Mouse (Mus musculus): ENCODE measurements at regions not wholly inside any gene's neighbourhood (a gene's known extent, or its start where the extent isn't known, plus 50 kb on each side); places are given as distances from the start of the nearest gene placed in this dataset.
A peak's percentile ranks its signal among the peaks of the same experiment; 100 is the strongest.

DNA sequence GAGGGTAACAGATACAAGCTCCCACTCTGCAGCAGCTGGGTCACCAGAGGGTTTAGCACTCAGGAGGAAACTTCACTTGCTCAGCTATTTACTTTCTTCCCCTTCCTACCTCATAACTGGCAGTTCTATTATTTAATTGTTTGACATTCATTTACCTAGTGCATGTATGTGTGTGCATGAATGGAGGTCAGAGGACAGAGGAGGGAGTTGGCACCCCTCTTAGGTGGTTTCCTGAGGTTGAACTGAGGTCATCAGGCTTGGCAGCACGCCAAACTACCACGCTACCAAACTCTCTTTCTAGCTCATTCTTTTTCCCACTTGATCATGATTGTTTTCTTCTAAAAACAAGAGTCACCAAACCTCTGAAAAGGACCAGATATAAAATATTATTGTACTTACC is 202.4 kb upstream of the Krr1 start:
- Histone ChIP-seq H3K4me3 (ENCODE audit: low read length) (no peak overlapping the region), H3K27me3 (ENCODE audit: control insufficient read depth, insufficient read depth, low read depth, low read length) (no peaks in the 10 kb centered on the region), H3K4me2 (ENCODE audit: low read depth, low read length) (no peak overlapping the region), H3K4me1 (replicated peaks; ENCODE audit: control insufficient read depth, insufficient read depth, low read length) (peaks cover 18% of the 10 kb centered on the region), H3K27ac (ENCODE audit: low read length) (no peak overlapping the region; the same call in 1 of the 2 replicates), H3K36me3 (ENCODE audit: control insufficient read depth, insufficient read depth, low read length) (no peaks in the 10 kb centered on the region), H3K9me3 (ENCODE audit: control insufficient read depth, low read length) (no peaks in the 10 kb centered on the region), H3K9ac (ENCODE audit: low read length) (no peak overlapping the region)
- 26% methylated on average over 2 of the region's 2 CpGs for WGBS
- no peak for ATAC-seq (ENCODE audit: low read depth)

DNA sequence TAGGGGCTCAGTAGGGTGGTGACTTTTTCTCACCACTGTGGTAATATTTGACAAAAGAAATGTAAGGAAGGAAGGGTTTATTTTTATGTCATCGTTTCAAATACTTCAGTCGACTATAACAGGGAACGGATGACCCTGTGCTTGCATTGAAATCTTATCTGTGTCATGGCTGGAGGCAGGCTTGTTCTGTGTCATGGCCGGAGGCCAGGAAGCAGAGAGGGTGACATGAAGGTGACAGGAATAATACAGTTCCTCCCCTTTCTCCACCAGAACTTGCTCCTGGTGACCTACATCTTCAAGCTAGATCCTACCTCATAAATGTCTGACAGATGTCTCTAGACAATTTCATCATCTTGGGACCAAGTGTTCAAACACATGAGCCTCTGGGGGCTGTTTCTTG is 201.5 kb upstream of the Krr1 start:
- peaks cover 18% of the 10 kb centered on the region for H3K4me1 ChIP-seq (replicated peaks; ENCODE audit: control insufficient read depth, insufficient read depth, low read length)
- no peak overlapping the region for H3K27ac ChIP-seq (ENCODE audit: low read length)
- ATAC-seq (ENCODE audit: low read depth): no peak

DNA sequence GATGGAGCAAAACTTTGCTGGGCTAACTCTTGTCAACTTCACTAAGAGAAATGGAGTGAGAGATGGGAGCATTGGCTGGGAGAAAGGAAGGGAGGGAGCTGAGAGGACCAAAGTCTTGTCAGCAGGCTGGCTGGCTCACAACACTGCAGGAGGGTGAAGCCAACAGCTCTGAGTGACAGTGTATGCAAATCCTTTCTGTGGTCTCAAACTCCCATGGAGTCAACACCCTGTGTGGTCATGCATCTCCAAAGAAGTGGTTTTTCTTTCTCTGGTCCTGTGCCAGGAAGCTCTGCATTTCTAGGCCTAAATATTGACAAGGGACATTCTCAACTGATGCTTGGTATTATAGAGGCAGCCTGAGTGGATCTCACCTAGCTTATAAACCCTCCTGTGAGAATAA is 194.9 kb upstream of the Krr1 start:
- ATAC-seq (ENCODE audit: low read depth): peak; percentile 68

More for the DNA sequence above, 201.5 kb upstream of the Krr1 start:
- WGBS: 41% methylated on average over 4 of the region's 4 CpGs
- Histone ChIP-seq H3K36me3 (ENCODE audit: control insufficient read depth, insufficient read depth, low read length) (no peaks in the 10 kb centered on the region), H3K27me3 (ENCODE audit: control insufficient read depth, insufficient read depth, low read depth, low read length) (no peaks in the 10 kb centered on the region), H3K4me3 (ENCODE audit: low read length) (no peak overlapping the region), H3K9ac (ENCODE audit: low read length) (no peak overlapping the region), H3K9me3 (ENCODE audit: control insufficient read depth, low read length) (no peaks in the 10 kb centered on the region), H3K4me2 (ENCODE audit: low read depth, low read length) (no peak overlapping the region)

DNA sequence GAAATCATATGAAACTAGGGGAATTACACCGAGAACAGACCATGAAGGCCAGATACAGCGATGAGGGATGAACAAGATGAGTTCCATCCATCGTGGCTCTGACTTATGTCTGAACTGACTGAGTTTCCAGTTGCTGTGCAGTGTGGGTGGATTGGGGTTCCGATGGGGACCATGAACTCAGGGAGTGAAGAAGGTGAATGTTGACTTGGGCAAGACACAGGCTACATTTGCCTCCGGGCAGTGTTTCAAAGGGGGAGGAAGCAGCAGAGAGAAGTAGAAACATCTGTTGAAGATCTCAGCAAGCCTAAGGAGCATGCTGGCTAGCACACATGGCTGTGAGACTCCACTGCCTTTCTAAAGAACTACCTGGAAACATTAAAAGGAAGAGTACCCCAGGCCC is 194.4 kb upstream of the Krr1 start:
- Histone ChIP-seq H3K27ac (ENCODE audit: low read length) (no peak overlapping the region; the same call in 1 of the 2 replicates), H3K36me3 (ENCODE audit: control insufficient read depth, insufficient read depth, low read length) (no peaks in the 10 kb centered on the region), H3K27me3 (ENCODE audit: control insufficient read depth, insufficient read depth, low read depth, low read length) (no peaks in the 10 kb centered on the region), H3K9ac (ENCODE audit: low read length) (no peak overlapping the region), H3K4me1 (replicated peaks; ENCODE audit: control insufficient read depth, insufficient read depth, low read length) (peaks cover 4% of the 10 kb centered on the region; the same call in 1 of the 2 replicates), H3K9me3 (ENCODE audit: control insufficient read depth, low read length) (no peaks in the 10 kb centered on the region), H3K4me3 (ENCODE audit: low read length) (no peak overlapping the region), H3K4me2 (ENCODE audit: low read depth, low read length) (no peak overlapping the region)
- WGBS: 75% methylated on average over 5 of the region's 5 CpGs
- no peak for ATAC-seq (ENCODE audit: low read depth)

More for the DNA sequence above, 194.9 kb upstream of the Krr1 start:
- Histone ChIP-seq H3K4me2 (ENCODE audit: low read depth, low read length) (no peak overlapping the region), H3K4me3 (ENCODE audit: low read length) (no peak overlapping the region), H3K9ac (ENCODE audit: low read length) (no peak overlapping the region), H3K4me1 (replicated peaks; ENCODE audit: control insufficient read depth, insufficient read depth, low read length) (peaks cover 4% of the 10 kb centered on the region; the same call in 1 of the 2 replicates), H3K27me3 (ENCODE audit: control insufficient read depth, insufficient read depth, low read depth, low read length) (no peaks in the 10 kb centered on the region), H3K9me3 (ENCODE audit: control insufficient read depth, low read length) (no peaks in the 10 kb centered on the region), H3K36me3 (ENCODE audit: control insufficient read depth, insufficient read depth, low read length) (no peaks in the 10 kb centered on the region), H3K27ac (ENCODE audit: low read length) (no peak overlapping the region)

DNA sequence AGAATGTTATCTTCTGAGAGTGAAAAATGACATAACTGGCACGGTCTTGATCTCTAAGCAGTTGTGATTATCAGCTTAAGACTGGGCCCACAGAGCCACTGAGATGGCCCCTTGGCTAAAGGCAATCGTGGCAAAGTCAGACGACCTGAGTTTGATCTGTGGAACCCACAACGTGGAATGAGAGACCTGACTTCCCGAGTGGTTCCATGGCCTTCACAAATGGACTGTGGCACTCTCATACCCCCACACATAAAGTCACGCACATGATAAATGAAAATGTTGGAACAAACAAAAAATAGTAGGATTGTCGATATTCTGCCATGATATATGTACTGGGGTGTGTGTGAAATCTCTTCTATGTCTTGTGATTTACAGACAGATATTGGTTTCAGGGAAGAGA is 192.5 kb upstream of the Krr1 start:
- Histone ChIP-seq H3K4me1 (replicated peaks; ENCODE audit: control insufficient read depth, insufficient read depth, low read length) (peaks cover 7% of the 10 kb centered on the region; the same call in 1 of the 2 replicates), H3K4me2 (ENCODE audit: low read depth, low read length) (no peak overlapping the region), H3K36me3 (ENCODE audit: control insufficient read depth, insufficient read depth, low read length) (no peaks in the 10 kb centered on the region), H3K9ac (ENCODE audit: low read length) (no peak overlapping the region), H3K27ac (ENCODE audit: low read length) (no peak overlapping the region), H3K4me3 (ENCODE audit: low read length) (no peak overlapping the region), H3K9me3 (ENCODE audit: control insufficient read depth, low read length) (no peaks in the 10 kb centered on the region), H3K27me3 (ENCODE audit: control insufficient read depth, insufficient read depth, low read depth, low read length) (no peaks in the 10 kb centered on the region)
- no peak for ATAC-seq (ENCODE audit: low read depth)
- WGBS: 88% methylated on average over 7 of the region's 7 CpGs

DNA sequence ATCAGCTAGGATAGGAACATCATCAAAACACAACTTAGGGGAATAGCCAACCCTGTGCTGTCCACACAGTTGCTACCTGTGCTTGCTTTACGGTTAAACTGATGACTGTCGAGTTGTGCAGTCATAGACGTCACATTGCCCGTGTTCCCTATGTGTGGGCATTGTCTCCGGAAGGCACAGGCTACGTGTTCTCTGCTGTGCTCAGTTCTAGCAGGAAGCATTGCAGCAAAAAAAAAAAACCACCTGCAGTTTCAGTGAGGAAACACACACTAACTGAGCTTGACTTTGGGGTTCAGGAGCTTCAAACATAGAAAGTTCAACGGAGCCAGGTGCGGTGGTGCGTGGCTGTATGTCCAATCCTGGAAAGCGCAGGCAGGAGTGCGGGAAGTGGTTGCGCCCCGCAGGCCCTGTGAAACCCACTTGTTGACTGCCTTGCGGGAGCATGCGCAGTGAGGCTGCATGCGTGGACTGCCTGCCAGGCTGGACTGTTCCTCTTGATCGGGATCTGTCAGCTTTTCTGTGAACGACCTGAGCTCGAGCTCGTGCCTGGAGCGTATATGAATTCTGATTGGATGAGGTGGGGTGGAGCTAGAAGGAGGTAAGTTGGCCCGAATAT is 190.2 kb upstream of the Krr1 start:
- Histone ChIP-seq H3K27ac (ENCODE audit: low read length) (no peak overlapping the region), H3K9ac (ENCODE audit: low read length) (no peak overlapping the region), H3K27me3 (ENCODE audit: control insufficient read depth, insufficient read depth, low read depth, low read length) (no peaks in the 10 kb centered on the region), H3K4me1 (replicated peaks; ENCODE audit: control insufficient read depth, insufficient read depth, low read length) (peaks cover 7% of the 10 kb centered on the region; the same call in 1 of the 2 replicates), H3K4me3 (ENCODE audit: low read length) (no peak overlapping the region), H3K9me3 (ENCODE audit: control insufficient read depth, low read length) (no peaks in the 10 kb centered on the region), H3K36me3 (ENCODE audit: control insufficient read depth, insufficient read depth, low read length) (no peaks in the 10 kb centered on the region), H3K4me2 (ENCODE audit: low read depth, low read length) (no peak overlapping the region)
- no peak for ATAC-seq (ENCODE audit: low read depth)
- 80% methylated on average over 22 of the region's 22 CpGs for WGBS

DNA sequence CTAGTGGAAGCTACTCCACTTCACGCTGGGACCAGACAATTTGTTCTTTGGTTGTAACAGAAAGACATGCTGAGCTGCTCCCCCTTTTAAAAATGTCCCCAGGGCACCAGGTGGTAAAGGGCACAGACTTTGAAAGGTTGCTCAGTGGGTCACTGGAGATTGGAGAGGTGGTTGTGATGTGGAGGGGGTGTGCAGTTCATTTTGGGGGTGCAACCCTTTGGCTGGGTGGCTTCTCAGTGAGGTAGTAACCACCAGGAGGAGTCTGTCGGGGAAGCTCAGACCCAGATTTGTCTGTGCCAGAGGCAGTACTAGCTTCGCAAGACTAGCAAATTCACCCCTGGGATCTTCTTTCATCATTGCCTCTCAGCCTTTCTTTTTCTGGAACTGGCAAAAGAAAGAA is 189.0 kb upstream of the Krr1 start:
- H3K9ac ChIP-seq (ENCODE audit: low read length): no peak overlapping the region
- H3K27ac ChIP-seq (ENCODE audit: low read length): peak overlapping the region; percentile 41
- H3K4me3 ChIP-seq (ENCODE audit: low read length): no peak overlapping the region
- no peak overlapping the region for H3K4me2 ChIP-seq (ENCODE audit: low read depth, low read length)
- H3K9me3 ChIP-seq (ENCODE audit: control insufficient read depth, low read length): no peaks in the 10 kb centered on the region
- peaks cover 3% of the 10 kb centered on the region; the same call in 1 of the 2 replicates for H3K4me1 ChIP-seq (replicated peaks; ENCODE audit: control insufficient read depth, insufficient read depth, low read length)
- H3K36me3 ChIP-seq (ENCODE audit: control insufficient read depth, insufficient read depth, low read length): no peaks in the 10 kb centered on the region
- ATAC-seq (ENCODE audit: low read depth): peak; percentile 24
- no peaks in the 10 kb centered on the region for H3K27me3 ChIP-seq (ENCODE audit: control insufficient read depth, insufficient read depth, low read depth, low read length)
- 74% methylated on average over 3 of the region's 3 CpGs for WGBS

DNA sequence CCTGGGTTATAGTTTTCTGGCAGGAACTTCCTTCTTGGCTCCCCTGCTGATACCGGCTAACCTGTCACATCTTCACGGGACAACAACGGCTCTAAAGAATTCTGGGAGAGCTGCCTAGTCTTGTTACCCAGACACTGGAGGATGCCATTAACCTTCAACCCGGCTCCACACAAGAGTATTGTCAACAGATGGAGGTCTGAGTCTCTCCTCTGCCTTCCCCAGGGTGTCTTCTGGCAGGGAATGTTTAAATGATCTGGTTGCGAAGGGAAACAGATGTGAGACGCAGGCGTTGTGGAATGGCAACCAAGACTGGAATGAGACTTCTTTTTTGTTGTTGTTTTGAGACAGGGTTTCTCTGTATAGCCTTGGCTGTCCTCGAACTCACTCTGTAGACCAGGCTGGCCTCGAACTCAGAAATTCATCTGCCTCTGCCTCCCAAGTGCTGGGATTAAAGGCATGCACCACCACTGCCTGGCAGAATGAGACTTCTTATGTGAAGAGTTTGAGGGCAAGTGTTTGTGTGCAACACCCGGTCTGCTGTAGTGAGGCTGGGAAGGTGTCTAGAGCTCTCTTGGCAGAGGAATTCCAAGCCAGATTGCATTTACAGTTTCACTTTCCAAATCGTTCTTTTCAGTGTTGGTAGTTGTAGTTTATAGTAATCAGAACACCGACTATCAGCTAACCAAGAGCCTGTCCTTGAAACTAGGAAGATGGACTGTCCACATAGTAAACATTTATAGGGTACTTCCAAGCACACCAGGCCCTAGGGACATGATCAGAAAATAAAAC is 188.2 kb upstream of the Krr1 start:
- Histone ChIP-seq H3K9ac (ENCODE audit: low read length) (no peak overlapping the region), H3K27me3 (ENCODE audit: control insufficient read depth, insufficient read depth, low read depth, low read length) (no peaks in the 10 kb centered on the region), H3K4me2 (ENCODE audit: low read depth, low read length) (no peak overlapping the region), H3K4me3 (ENCODE audit: low read length) (no peak overlapping the region), H3K36me3 (ENCODE audit: control insufficient read depth, insufficient read depth, low read length) (no peaks in the 10 kb centered on the region), H3K9me3 (ENCODE audit: control insufficient read depth, low read length) (no peaks in the 10 kb centered on the region), H3K4me1 (replicated peaks; ENCODE audit: control insufficient read depth, insufficient read depth, low read length) (peaks cover 3% of the 10 kb centered on the region; the same call in 1 of the 2 replicates), H3K27ac (ENCODE audit: low read length) (peak overlapping the region; percentile 62)
- 41% methylated on average over 12 of the region's 12 CpGs for WGBS
- peak; percentile 88 for ATAC-seq (ENCODE audit: low read depth)

DNA sequence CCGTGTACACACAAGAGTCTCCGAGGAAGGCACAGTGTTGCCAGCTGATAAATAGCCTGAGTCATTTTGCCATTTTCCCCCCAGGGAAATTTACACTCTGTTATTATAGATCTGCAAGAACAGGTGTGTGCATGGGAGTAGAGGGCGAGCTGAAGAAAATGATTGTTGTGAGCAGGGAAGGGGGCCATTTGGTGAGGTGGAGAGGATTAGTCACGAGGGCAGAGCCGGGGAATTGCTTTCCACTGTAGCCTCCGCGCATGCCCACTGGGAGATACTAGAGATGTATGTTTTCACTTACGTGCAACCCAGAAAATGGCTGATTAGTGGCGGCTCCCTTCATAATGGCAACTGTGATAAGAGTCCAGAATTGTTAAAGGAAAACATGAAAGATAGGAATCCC is 185.3 kb upstream of the Krr1 start:
- H3K9ac ChIP-seq (ENCODE audit: low read length): no peak overlapping the region
- no peaks in the 10 kb centered on the region for H3K9me3 ChIP-seq (ENCODE audit: control insufficient read depth, low read length)
- peaks cover 3% of the 10 kb centered on the region; the same call in 1 of the 2 replicates for H3K4me1 ChIP-seq (replicated peaks; ENCODE audit: control insufficient read depth, insufficient read depth, low read length)
- H3K27me3 ChIP-seq (ENCODE audit: control insufficient read depth, insufficient read depth, low read depth, low read length): no peaks in the 10 kb centered on the region
- H3K27ac ChIP-seq (ENCODE audit: low read length): no peak overlapping the region
- WGBS: 73% methylated on average over 9 of the region's 9 CpGs
- H3K4me3 ChIP-seq (ENCODE audit: low read length): no peak overlapping the region
- no peak for ATAC-seq (ENCODE audit: low read depth)
- no peak overlapping the region for H3K4me2 ChIP-seq (ENCODE audit: low read depth, low read length)
- no peaks in the 10 kb centered on the region for H3K36me3 ChIP-seq (ENCODE audit: control insufficient read depth, insufficient read depth, low read length)
